ENCODE assay signal across 12 mouse cellular contexts in genomic region chr8:119635378-119635777, GRCm38 (mm10). TPM values are rescaled to one million over a fixed set of nuclear protein-coding genes. Genes with fewer than 3 reads are reported as not detected.
A peak's percentile ranks its signal among the peaks of the same experiment; 100 is the strongest.
DNase-seq lines count a peak whose midpoint lies in the region; ATAC-seq and TF ChIP-seq lines count a peak whose summit lies in the region.
"Had no signal": no experiment of that assay in that cellular context is flagged by ENCODE, and none has a peak within 500 bp of the region (broad histone marks: within the 10 kb centered on the region; RNA-seq: fewer than 3 reads in every experiment).

Kcng4 (minus strand) TSS chr8:119635680.

- H3K9ac ChIP-seq in heart, adult 2 months (ENCODE audit: low read depth, low read length), result peak within 1 kb of the TSS; percentile 21; the same call in 1 of the 2 replicates
- no peak within 1 kb of the TSS for H3K9ac ChIP-seq in neural tube, embryonic 13.5 days
- H3K9ac ChIP-seq in kidney, embryonic 16.5 days (replicated peaks; ENCODE audit: low read length), result no peak within 1 kb of the TSS
- 0 out of 2 replicates have a peak within 1 kb of the TSS, but pooled peaks have one; percentile 18 for H3K9ac ChIP-seq in stomach, postnatal 0 days (ENCODE audit: low read length)
- H3K9ac ChIP-seq: heart, embryonic 15.5 days had no signal

- ATAC-seq in neural tube, embryonic 13.5 days (ENCODE audit: low read depth), result no peak
- ATAC-seq in kidney, embryonic 16.5 days (ENCODE audit: low FRiP score, low TSS enrichment), result peak; percentile 40; the same call in 1 of the 2 replicates
- peak; percentile 9; the same call in 1 of the 2 replicates for ATAC-seq in stomach, postnatal 0 days (ENCODE audit: low FRiP score, low TSS enrichment)

- TF ChIP-seq CTCF in heart, adult 2 months (IDR thresholded peaks at IDR 0.05), result no peak
- TF ChIP-seq CTCF in stomach, postnatal 0 days (IDR thresholded peaks at IDR 0.05; ENCODE audit: low read depth), result no peak

- no peak within 1 kb of the TSS for H3K4me2 ChIP-seq in neural tube, embryonic 13.5 days
- peak within 1 kb of the TSS; percentile 16; the same call in 1 of the 2 replicates for H3K4me2 ChIP-seq in kidney, embryonic 16.5 days (replicated peaks; ENCODE audit: low read depth, low read length)
- peak within 1 kb of the TSS; percentile 31; the same call in 1 of the 2 replicates for H3K4me2 ChIP-seq in stomach, postnatal 0 days (replicated peaks; ENCODE audit: low read depth)
- H3K4me2 ChIP-seq: heart, embryonic 15.5 days had no signal

- no peaks in the 10 kb centered on the region; the same call in 1 of the 2 replicates for H3K27me3 ChIP-seq in heart, adult 2 months (ENCODE audit: control insufficient read depth, insufficient read depth, low read length)
- peaks cover 20% of the 10 kb centered on the region for H3K27me3 ChIP-seq in neural tube, embryonic 13.5 days
- H3K27me3 ChIP-seq in kidney, embryonic 16.5 days (ENCODE audit: insufficient read depth, low read length), result peaks cover 16% of the 10 kb centered on the region
- H3K27me3 ChIP-seq in stomach, postnatal 0 days (ENCODE audit: control insufficient read depth, insufficient read depth, low read length), result no peaks in the 10 kb centered on the region

- H3K4me1 ChIP-seq in heart, adult 2 months (ENCODE audit: control insufficient read depth, insufficient read depth, low read length), result peaks cover 6% of the 10 kb centered on the region
- H3K4me1 ChIP-seq in neural tube, embryonic 13.5 days (replicated peaks), result peaks cover 34% of the 10 kb centered on the region
- H3K4me1 ChIP-seq in kidney, embryonic 16.5 days (ENCODE audit: insufficient read depth, low read length), result peaks cover 23% of the 10 kb centered on the region
- H3K4me1 ChIP-seq in stomach, postnatal 0 days (replicated peaks; ENCODE audit: control insufficient read depth, insufficient read depth), result no peaks in the 10 kb centered on the region; the same call in 1 of the 2 replicates

- no peak within 1 kb of the TSS for H3K4me3 ChIP-seq in heart, adult 2 months
- no peak within 1 kb of the TSS for H3K4me3 ChIP-seq in neural tube, embryonic 13.5 days
- H3K4me3 ChIP-seq in kidney, embryonic 16.5 days (ENCODE audit: low read length), result no peak within 1 kb of the TSS
- no peak within 1 kb of the TSS for H3K4me3 ChIP-seq in stomach, postnatal 0 days (ENCODE audit: low read depth, low read length)
- H3K4me3 ChIP-seq: heart, embryonic 15.5 days had no signal

- H3K9me3 ChIP-seq in neural tube, embryonic 13.5 days, result no peaks in the 10 kb centered on the region
- H3K9me3 ChIP-seq in kidney, embryonic 16.5 days (ENCODE audit: low read length), result no peaks in the 10 kb centered on the region
- H3K9me3 ChIP-seq in stomach, postnatal 0 days (ENCODE audit: control insufficient read depth, low read length), result no peaks in the 10 kb centered on the region
- H3K9me3 ChIP-seq: heart, embryonic 15.5 days had no signal

- H3K36me3 ChIP-seq in heart, adult 2 months (ENCODE audit: control insufficient read depth, insufficient read depth, low read length), result no peaks in the 10 kb centered on the region
- no peaks in the 10 kb centered on the region for H3K36me3 ChIP-seq in neural tube, embryonic 13.5 days
- no peaks in the 10 kb centered on the region for H3K36me3 ChIP-seq in kidney, embryonic 16.5 days (ENCODE audit: insufficient read depth, low read length)
- H3K36me3 ChIP-seq in stomach, postnatal 0 days (ENCODE audit: control insufficient read depth, insufficient read depth, low read length), result no peaks in the 10 kb centered on the region
- H3K36me3 ChIP-seq: heart, embryonic 15.5 days had no signal

- peak in 1 of 2 experiments; percentile 29 for DNase-seq in heart, adult 2 months
- DNase-seq in heart, adult 8-10 months (ENCODE audit: low spot score), result no peak
- no peak for DNase-seq in neural tube, embryonic 10.5 days (ENCODE audit: extremely low spot score, low spot score)
- no peak for DNase-seq in stomach, postnatal 0 days (ENCODE audit: low spot score)
- DNase-seq in thymus, postnatal 36 days, result no peak
- DNase-seq in ovary, postnatal 14 days (ENCODE audit: low spot score), result no peak
- DNase-seq: thymus, postnatal 25 days had no signal

- WGBS in heart, adult 2 months, result 21% methylated on average over 6 of the region's 6 CpGs
- WGBS in neural tube, embryonic 13.5 days, result 61% methylated on average over 6 of the region's 6 CpGs
- 31% methylated on average over 6 of the region's 6 CpGs for WGBS in kidney, embryonic 16.5 days
- 29% methylated on average over 6 of the region's 6 CpGs for WGBS in stomach, postnatal 0 days

- no peak for TF ChIP-seq EP300 in heart, adult 2 months (IDR thresholded peaks at IDR 0.05; ENCODE audit: insufficient read depth, low read depth, low read length)
- no peak for TF ChIP-seq EP300 in stomach, postnatal 0 days (optimal IDR thresholded peaks at IDR 0.05)

- no peak within 1 kb of the TSS for H3K27ac ChIP-seq in heart, adult 2 months
- H3K27ac ChIP-seq in neural tube, embryonic 13.5 days (replicated peaks), result 0 out of 2 replicates have a peak within 1 kb of the TSS, but pooled peaks have one; percentile 4
- H3K27ac ChIP-seq in kidney, embryonic 16.5 days (ENCODE audit: low read length), result no peak within 1 kb of the TSS
- peak within 1 kb of the TSS; percentile 24; the same call in 1 of the 2 replicates for H3K27ac ChIP-seq in stomach, postnatal 0 days (replicated peaks)
- H3K27ac ChIP-seq: heart, embryonic 15.5 days had no signal

- TF ChIP-seq POLR2A in heart, adult 2 months (IDR thresholded peaks at IDR 0.05; ENCODE audit: insufficient read depth, low read depth, low read length), result no peak

- H3K79me2 ChIP-seq in heart, adult 2 months (replicated peaks; ENCODE audit: control insufficient read depth, insufficient read depth, low read length), result no peaks in the 10 kb centered on the region

- intact Hi-C loops in heart, adult 2 months (cut with DNase I), result no loop called here

RNA-seq across cellular contexts. Expression of gene Kcng4, which starts in this region (rescaled TPM):
- total RNA-seq in heart, adult 2 months (2021), result under 1 TPM; 0.05 to 0.23 TPM
- polyA plus RNA-seq in heart, adult 2 months (2012; rRNA removed), result 0.33 and 0.41 TPM in 2 replicates
- under 1 TPM in 2 of 4 experiments, not detected in 2; 0.09 to 0.12 TPM for total RNA-seq in heart, adult 8-10 months (2022)
- polyA plus RNA-seq in neural tube, embryonic 13.5 days (2015; fragmentation: Nextera tagmentation; extraction: Ambion mirVana), result not detected in 2 replicates
- 0.05 and 0.15 TPM in 2 replicates for polyA plus RNA-seq in kidney, embryonic 16.5 days (2015; fragmentation: Nextera tagmentation; extraction: Ambion mirVana)
- polyA plus RNA-seq in stomach, postnatal 0 days (2015; fragmentation: Nextera tagmentation; extraction: Ambion mirVana), result 0.49 and 0.52 TPM in 2 replicates
- polyA plus RNA-seq: embryonic facial prominence, embryonic 11.5 days; heart, embryonic 15.5 days; limb, embryonic 11.5 days had no signal

Comparison
In these comparisons a context has a peak if more than half of its experiments do, and no peak if none do; other contexts are left out.
1. Peak in ATAC-seq and H3K4me2 ChIP-seq in kidney, embryonic 16.5 days; RNA of the gene not detected or under 1 TPM.
2. Peak in ATAC-seq, H3K27ac ChIP-seq, H3K9ac ChIP-seq and H3K4me2 ChIP-seq in stomach, postnatal 0 days; RNA of the gene not detected or under 1 TPM.